Mouse (Mus musculus) brown adipose tissue, adult 24 weeks (tissue): ENCODE results near the gene Sprn. TPM values are rescaled to one million over a fixed set of nuclear protein-coding genes. Genes with fewer than 3 reads are reported as not detected.

Experiments
- polyA plus RNA-seq: library from polyadenylated mRNA; stranded (reverse); fragments of >200 nt; gene quantifications from 2 replicates; pipeline ENCODE4 v1.2.4, GENCODE M21; 2012; ENCODE audit not compliant: missing spikeins, insufficient read depth, insufficient read length

The Sprn gene
- polyA plus RNA-seq, 1 experiment, result not detected

Other genes starting within 250 kb of the Sprn start
- gene Utf1, start 211.1 kb downstream of the Sprn start, polyA plus RNA-seq, result not detected in 2 replicates
- gene 6430531B16Rik, start 176.1 kb downstream of the Sprn start, polyA plus RNA-seq, result not detected in 2 replicates
- gene Adam8, start 162.3 kb downstream of the Sprn start, polyA plus RNA-seq, result 3.0 TPM in 1 of 2 replicates, not detected in the other
- 12.9 and 13.9 TPM in 2 replicates for gene Zfp511, start 118.5 kb downstream of the Sprn start, polyA plus RNA-seq
- gene Tubgcp2, start 118.2 kb downstream of the Sprn start, polyA plus RNA-seq, result 8.6 and 9.1 TPM in 2 replicates
- gene Msx3, start 105.8 kb downstream of the Sprn start, polyA plus RNA-seq, result not detected in 2 replicates
- gene Caly, start 72.3 kb downstream of the Sprn start, polyA plus RNA-seq, result not detected in 2 replicates
- gene Prap1, start 61.5 kb downstream of the Sprn start, polyA plus RNA-seq, result not detected in 2 replicates
- gene Fuom, start 52.4 kb downstream of the Sprn start, polyA plus RNA-seq, result 211 and 236 TPM in 2 replicates
- gene Paox, start 39.1 kb downstream of the Sprn start, polyA plus RNA-seq, result 45.1 and 45.3 TPM in 2 replicates
- 1,018 and 1,090 TPM in 2 replicates for gene Echs1, start 38.4 kb downstream of the Sprn start, polyA plus RNA-seq
- 49.2 and 54.7 TPM in 2 replicates for gene Mtg1, start 17.3 kb downstream of the Sprn start, polyA plus RNA-seq
- not detected in 2 replicates for gene Olfr522, start 9.9 kb upstream of the Sprn start, polyA plus RNA-seq
- not detected in 2 replicates for gene Olfr523, start 18.3 kb upstream of the Sprn start, polyA plus RNA-seq
- gene Olfr524, start 51.1 kb upstream of the Sprn start, polyA plus RNA-seq, result not detected in 2 replicates
- not detected in 2 replicates for gene Cd163l1, start 63.4 kb upstream of the Sprn start, polyA plus RNA-seq
- gene 5830411N06Rik, start 92.4 kb upstream of the Sprn start, polyA plus RNA-seq, result not detected in 2 replicates
- gene Olfr525, start 166.0 kb upstream of the Sprn start, polyA plus RNA-seq, result not detected in 2 replicates
- gene Olfr527, start 179.1 kb upstream of the Sprn start, polyA plus RNA-seq, result not detected in 2 replicates
- not detected in 2 replicates for gene Olfr60, start 206.8 kb upstream of the Sprn start, polyA plus RNA-seq
- not detected in 2 replicates for gene Olfr530, start 221.5 kb upstream of the Sprn start, polyA plus RNA-seq
- gene Olfr531, start 248.0 kb upstream of the Sprn start, polyA plus RNA-seq, result not detected in 2 replicates